ENCODE assay signal across 11 mouse cellular contexts in genomic region chr16:26023352-26023751, GRCm38 (mm10).
A peak's percentile ranks its signal among the peaks of the same experiment; 100 is the strongest.
DNase-seq lines count a peak whose midpoint lies in the region; ATAC-seq and TF ChIP-seq lines count a peak whose summit lies in the region.
"Had no signal": no experiment of that assay in that cellular context is flagged by ENCODE, and none has a peak within 500 bp of the region (broad histone marks: within the 10 kb centered on the region; RNA-seq: fewer than 3 reads in every experiment).

No protein-coding gene starts in this region.

- 82% methylated on average over 4 of the region's 4 CpGs for WGBS in heart, adult 2 months
- WGBS in liver, adult 2 months = 79% methylated on average over 4 of the region's 4 CpGs
- 73% methylated on average over 4 of the region's 4 CpGs for WGBS in liver, embryonic 11.5 days

- no peak overlapping the region for H3K9ac ChIP-seq in heart, adult 2 months (ENCODE audit: low read depth, low read length)
- H3K9ac ChIP-seq in liver, adult 2 months (ENCODE audit: low read depth, low read length) = no peak overlapping the region
- H3K9ac ChIP-seq in liver, embryonic 11.5 days (ENCODE audit: low read depth, low read length) = no peak overlapping the region
- H3K9ac ChIP-seq: heart, embryonic 13.5 days had no signal

- no peak overlapping the region for H3K4me2 ChIP-seq in liver, embryonic 11.5 days
- H3K4me2 ChIP-seq: heart, embryonic 13.5 days had no signal

- no peaks in the 10 kb centered on the region for H3K9me3 ChIP-seq in liver, embryonic 11.5 days (ENCODE audit: control insufficient read depth, low read length)
- H3K9me3 ChIP-seq: heart, embryonic 13.5 days had no signal

- H3K79me2 ChIP-seq in heart, adult 2 months (replicated peaks; ENCODE audit: control insufficient read depth, insufficient read depth, low read length) = no peaks in the 10 kb centered on the region
- no peaks in the 10 kb centered on the region for H3K79me2 ChIP-seq in liver, adult 2 months (ENCODE audit: control insufficient read depth, insufficient read depth, low read length)

- TF ChIP-seq POLR2A in heart, adult 2 months (IDR thresholded peaks at IDR 0.05; ENCODE audit: insufficient read depth, low read depth, low read length) = no peak
- TF ChIP-seq POLR2A in liver, adult 2 months (IDR thresholded peaks at IDR 0.05; ENCODE audit: extremely low read depth, insufficient read depth, low read length) = no peak

- no peaks in the 10 kb centered on the region for H3K36me3 ChIP-seq in heart, adult 2 months (ENCODE audit: control insufficient read depth, insufficient read depth, low read length)
- no peaks in the 10 kb centered on the region for H3K36me3 ChIP-seq in liver, adult 2 months (ENCODE audit: control insufficient read depth, insufficient read depth, low read length)
- no peaks in the 10 kb centered on the region for H3K36me3 ChIP-seq in liver, embryonic 11.5 days (ENCODE audit: control insufficient read depth, insufficient read depth, low read length)
- H3K36me3 ChIP-seq: heart, embryonic 13.5 days had no signal

- ATAC-seq in liver, embryonic 11.5 days (replicated peaks; ENCODE audit: low FRiP score) = no peak
- no peak for ATAC-seq in megakaryocyte progenitor cell, adult 5-6 weeks (replicated peaks; ENCODE audit: poor library complexity)

- intact Hi-C loops in heart, adult 2 months (cut with DNase I) = loop anchor here (2.0 kb wide), 1 partner anchor 175 kb away; no protein-coding TSS in a partner anchor

- no peaks in the 10 kb centered on the region for H3K27me3 ChIP-seq in heart, adult 2 months (ENCODE audit: control insufficient read depth, insufficient read depth, low read length)
- H3K27me3 ChIP-seq in liver, adult 2 months (ENCODE audit: control insufficient read depth, insufficient read depth, low read length) = no peaks in the 10 kb centered on the region
- H3K27me3 ChIP-seq in liver, embryonic 11.5 days (replicated peaks; ENCODE audit: control insufficient read depth, insufficient read depth, low read length) = no peaks in the 10 kb centered on the region
- H3K27me3 ChIP-seq: heart, embryonic 13.5 days had no signal

- H3K4me3 ChIP-seq in heart, adult 2 months = no peak overlapping the region
- H3K4me3 ChIP-seq in liver, adult 2 months (ENCODE audit: insufficient read depth, low read depth, low read length) = no peak overlapping the region
- no peak overlapping the region for H3K4me3 ChIP-seq in liver, embryonic 11.5 days (ENCODE audit: low read depth, low read length)
- H3K4me3 ChIP-seq: erythroblast, embryonic 14.5 days; heart, embryonic 13.5 days had no signal

- no peak for DNase-seq in heart, adult 2 months
- no peak for DNase-seq in heart, adult 9 months (ENCODE audit: low spot score in 2 of 2)
- DNase-seq in liver, adult 2 months (ENCODE audit: extremely low read depth, low read depth, low spot score) = no peak
- DNase-seq in liver, embryonic 11.5 days (ENCODE audit: low spot score) = no peak
- peak; percentile 41 for DNase-seq in NIH3T3 (ENCODE audit: low read depth)
- DNase-seq in kidney, postnatal 10 days = peak; percentile 48
- DNase-seq in frontal cortex, postnatal 36 days (ENCODE audit: low spot score in 2 of 2) = no peak
- DNase-seq: liver had no signal

- no peak overlapping the region for H3K27ac ChIP-seq in heart, adult 2 months
- no peak overlapping the region for H3K27ac ChIP-seq in liver, adult 2 months (replicated peaks; ENCODE audit: insufficient read depth, low read depth, low read length)
- H3K27ac ChIP-seq in liver, embryonic 11.5 days (ENCODE audit: low read depth, low read length) = no peak overlapping the region
- H3K27ac ChIP-seq: heart, embryonic 13.5 days had no signal

- TF ChIP-seq CTCF in heart, adult 2 months (IDR thresholded peaks at IDR 0.05) = peak; percentile 44
- TF ChIP-seq CTCF in liver, adult 2 months (IDR thresholded peaks at IDR 0.05; ENCODE audit: low read depth, low read length) = peak; percentile 25; the same call in 1 of the 2 replicates

- no peak for TF ChIP-seq EP300 in heart, adult 2 months (IDR thresholded peaks at IDR 0.05; ENCODE audit: insufficient read depth, low read depth, low read length)

- no peaks in the 10 kb centered on the region for H3K4me1 ChIP-seq in heart, adult 2 months (ENCODE audit: control insufficient read depth, insufficient read depth, low read length)
- H3K4me1 ChIP-seq in liver, adult 2 months (ENCODE audit: control insufficient read depth, insufficient read depth, low read length) = no peaks in the 10 kb centered on the region
- H3K4me1 ChIP-seq in liver, embryonic 11.5 days (replicated peaks; ENCODE audit: control insufficient read depth, insufficient read depth, low read length) = no peaks in the 10 kb centered on the region

Comparison
In these comparisons a context has a peak if more than half of its experiments do, and no peak if none do; other contexts are left out.
1. DNase-seq: peak in NIH3T3 (single experiment) and kidney, postnatal 10 days (single experiment); none in heart, adult 2 months (0 of 2), heart, adult 9 months (0 of 2), liver, adult 2 months (single experiment), liver, embryonic 11.5 days (single experiment) and frontal cortex, postnatal 36 days (0 of 2).